Mouse (Mus musculus): ENCODE data around the gene Egfl7. TPM values are rescaled to one million over a fixed set of nuclear protein-coding genes. Genes with fewer than 3 reads are reported as not detected.

The Egfl7 gene
- 10 to 100 TPM; 53.5 to 59.7 TPM for total RNA-seq (2021)
- long read RNA-seq, transcript Egfl7-216 (9 exons, 1,163 nt), result major isoform, 12 of 25 reads
- long read RNA-seq, transcript Egfl7-213 (1 exons, 536 nt), result minor isoform, 6 of 25 reads
- long read RNA-seq, partial matches to known transcripts, result 2 of 25 reads
- long read RNA-seq, other reads (novel, unspliced or antisense), result 3 of 25 reads

GRCm38 (mm10) chr2:26579714-26580113 lies at the start of gene Egfl7:
Gene Egfl7, plus strand, starts transcription at chr2:26580014.
- no peak for DNase-seq (ENCODE audit: low spot score in 2 of 2)

GRCm38 (mm10) chr2:26531829-26532228 lies 48.0 kb upstream of the Egfl7 start:
- DNase-seq (ENCODE audit: low spot score in 2 of 2), result no peak

- DNase-seq (ENCODE audit: low spot score in 2 of 2), result no peak
Observed at GRCm38 (mm10) chr2:26533249-26533648, 46.6 kb upstream of the Egfl7 start.

DNA sequence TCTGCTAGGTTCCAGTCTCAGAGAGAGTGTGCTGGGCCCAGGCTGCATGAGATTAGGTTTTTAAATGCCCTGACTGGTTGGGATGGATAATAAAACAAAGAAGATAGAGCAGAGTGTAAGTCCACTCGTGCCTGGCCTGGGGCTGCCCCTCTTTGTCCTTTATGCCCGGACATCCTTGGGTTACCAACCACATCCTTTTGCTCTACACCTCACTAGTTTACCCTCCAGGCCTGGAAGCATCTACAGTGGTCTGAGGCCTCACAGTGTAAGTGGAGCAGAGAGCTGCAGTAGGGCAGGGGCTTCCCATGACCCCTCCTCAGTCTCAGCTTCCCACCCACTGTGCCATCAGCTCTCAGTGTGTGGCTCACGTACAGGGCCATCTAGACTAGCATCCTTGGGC lies 45.7 kb upstream of the Egfl7 start:
- DNase-seq (ENCODE audit: low spot score in 2 of 2), result no peak

- DNase-seq (ENCODE audit: low spot score in 2 of 2), result peak in 1 of 2 experiments; percentile 31
Observed at GRCm38 (mm10) chr2:26534616-26535015, 45.2 kb upstream of the Egfl7 start.

- DNase-seq (ENCODE audit: low spot score in 2 of 2), result peak in 1 of 2 experiments; percentile 55
Observed at GRCm38 (mm10) chr2:26535517-26536045, 44.2 kb upstream of the Egfl7 start.

DNA sequence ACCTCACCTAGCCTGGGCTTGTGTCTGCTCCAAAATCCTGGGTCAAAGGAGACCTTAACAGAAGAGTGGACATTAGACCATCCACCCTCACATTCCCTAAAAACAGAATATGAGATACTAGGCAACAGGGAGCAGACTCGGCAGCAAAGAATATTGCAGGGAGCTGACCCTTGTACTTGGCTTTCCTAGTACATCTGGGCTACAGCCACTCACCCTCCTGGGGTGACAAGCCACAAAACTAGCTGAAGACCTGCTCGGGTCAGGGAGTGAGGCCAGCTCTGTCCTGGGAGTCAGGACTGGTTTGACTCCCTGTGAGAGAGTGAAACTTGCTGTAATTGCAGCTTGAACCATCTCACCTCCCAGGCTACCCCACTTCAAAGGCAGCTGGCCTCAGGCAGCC lies 40.3 kb upstream of the Egfl7 start:
- DNase-seq (ENCODE audit: low spot score in 2 of 2), result no peak

GRCm38 (mm10) chr2:26540721-26541120 lies 39.1 kb upstream of the Egfl7 start:
- DNase-seq (ENCODE audit: low spot score in 2 of 2), result no peak

DNA sequence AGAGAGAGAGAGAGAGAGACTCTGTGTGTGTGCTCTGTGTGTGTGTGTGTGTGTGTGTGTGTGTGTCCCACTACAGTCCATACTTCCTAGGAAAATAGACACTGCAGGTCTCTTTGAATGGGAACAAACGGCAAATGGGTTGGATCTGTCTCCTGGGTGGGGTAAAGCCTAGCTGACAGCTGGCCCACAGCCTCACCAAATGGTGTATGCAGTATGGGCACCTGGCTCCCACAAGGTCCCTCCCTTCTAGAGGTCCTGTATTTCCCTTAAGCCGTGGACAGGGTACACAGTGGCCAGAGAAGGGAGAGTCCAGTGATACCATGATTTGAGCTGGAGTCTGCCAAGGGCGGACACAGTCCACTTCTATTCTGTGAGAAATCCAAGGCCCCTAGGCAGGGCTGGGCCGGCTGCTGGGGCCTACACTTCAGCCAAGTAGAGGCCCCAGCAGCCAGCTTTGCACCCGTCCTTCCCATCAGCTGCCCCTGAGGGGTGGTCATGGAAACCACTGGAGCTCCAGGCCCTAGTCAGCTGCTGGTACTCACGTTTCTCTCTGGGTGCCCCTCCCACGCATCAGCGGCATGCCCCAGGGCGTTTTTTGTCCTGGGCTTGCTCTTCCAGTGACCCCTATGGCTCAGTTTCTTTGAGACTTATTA lies 38.4 kb upstream of the Egfl7 start:
- DNase-seq (ENCODE audit: low spot score in 2 of 2), result no peak

DNA sequence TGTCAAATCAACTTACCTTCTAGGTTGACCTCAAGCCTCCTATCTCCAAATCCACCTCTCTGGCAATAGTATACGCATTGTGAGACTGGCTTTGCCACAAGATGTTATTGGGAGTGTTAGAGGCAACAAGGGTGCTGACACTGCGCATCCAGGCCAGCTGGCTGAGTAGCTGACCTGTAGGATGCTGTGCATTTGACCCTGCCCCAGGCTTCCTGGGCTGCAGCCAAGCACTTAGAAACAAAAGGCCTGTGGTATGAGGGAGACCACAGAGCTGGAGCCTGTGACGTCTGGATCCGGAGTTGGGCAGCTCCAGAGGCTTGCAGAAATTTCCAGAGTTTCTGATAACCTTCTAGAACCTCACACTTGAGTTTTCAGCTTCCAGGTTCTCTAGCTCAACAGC lies 36.7 kb upstream of the Egfl7 start:
- no peak for DNase-seq (ENCODE audit: low spot score in 2 of 2)

DNA sequence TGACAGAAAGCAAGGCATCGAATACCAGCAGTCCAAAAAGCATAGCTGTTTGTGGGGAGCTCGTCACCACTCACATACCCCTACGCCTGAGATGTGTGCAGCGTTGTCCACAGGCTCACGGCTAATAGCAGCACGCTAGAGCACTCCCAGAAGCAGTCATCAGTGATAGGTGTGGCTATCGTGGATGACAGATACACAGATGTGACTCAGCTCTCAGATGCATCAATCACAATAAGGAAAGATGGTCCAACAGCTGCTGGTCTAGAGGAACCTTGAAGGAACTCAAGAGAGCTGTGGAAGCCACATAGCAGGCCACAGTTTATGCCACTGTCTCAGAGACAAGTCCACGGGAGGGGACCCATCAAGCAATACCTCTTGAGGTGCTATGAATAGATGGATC lies 36.0 kb upstream of the Egfl7 start:
- DNase-seq (ENCODE audit: low spot score in 2 of 2), result no peak

DNA sequence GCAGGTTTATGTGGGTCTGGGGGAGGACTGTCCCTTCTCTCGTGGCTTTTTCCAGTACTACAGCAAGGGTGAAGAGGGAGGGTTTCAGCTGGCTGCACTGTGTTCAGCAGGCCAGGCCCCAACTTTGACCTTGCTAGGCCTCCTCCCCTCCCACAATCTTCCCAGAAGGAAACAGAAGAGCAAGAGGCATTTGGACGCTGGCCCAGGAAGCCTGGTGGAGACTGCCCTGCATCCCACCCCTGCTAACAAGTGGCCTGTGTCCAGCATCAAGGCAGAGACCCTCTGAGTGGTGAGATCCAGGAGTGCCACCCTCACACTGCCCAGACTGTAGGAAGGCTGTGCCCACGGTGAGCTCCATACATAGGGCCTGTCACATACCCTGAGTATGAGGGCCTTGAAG lies 35.5 kb upstream of the Egfl7 start:
- no peak for DNase-seq (ENCODE audit: low spot score in 2 of 2)

- DNase-seq (ENCODE audit: low spot score in 2 of 2), result peak in 1 of 2 experiments; percentile 29
Observed at GRCm38 (mm10) chr2:26547481-26547880, 32.3 kb upstream of the Egfl7 start.

- no peak for DNase-seq (ENCODE audit: low spot score in 2 of 2)
Observed at GRCm38 (mm10) chr2:26549801-26550200, 30.0 kb upstream of the Egfl7 start.

- no peak for DNase-seq (ENCODE audit: low spot score in 2 of 2)
Observed at GRCm38 (mm10) chr2:26550205-26550604, 29.6 kb upstream of the Egfl7 start.

DNA sequence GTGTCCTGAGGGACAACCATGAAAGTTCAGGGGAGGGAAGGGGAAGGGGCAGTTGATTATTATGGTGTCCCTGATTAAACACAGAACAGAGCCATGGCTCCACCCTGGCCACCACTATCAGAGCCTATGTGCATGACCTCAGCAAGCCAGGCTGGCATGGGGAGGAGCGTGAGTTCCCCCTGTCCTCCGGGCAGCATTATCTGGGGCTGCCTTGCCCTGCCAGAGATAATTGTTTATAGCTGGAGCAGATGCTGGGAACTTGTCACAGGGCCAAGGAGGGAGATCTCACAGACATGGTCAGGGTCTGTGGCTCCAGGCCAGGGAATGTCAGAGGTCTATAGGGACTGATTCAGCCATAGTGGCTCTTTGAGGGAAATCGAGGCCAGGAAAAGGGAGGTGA lies 29.0 kb upstream of the Egfl7 start:
- DNase-seq (ENCODE audit: low spot score in 2 of 2), result no peak

DNA sequence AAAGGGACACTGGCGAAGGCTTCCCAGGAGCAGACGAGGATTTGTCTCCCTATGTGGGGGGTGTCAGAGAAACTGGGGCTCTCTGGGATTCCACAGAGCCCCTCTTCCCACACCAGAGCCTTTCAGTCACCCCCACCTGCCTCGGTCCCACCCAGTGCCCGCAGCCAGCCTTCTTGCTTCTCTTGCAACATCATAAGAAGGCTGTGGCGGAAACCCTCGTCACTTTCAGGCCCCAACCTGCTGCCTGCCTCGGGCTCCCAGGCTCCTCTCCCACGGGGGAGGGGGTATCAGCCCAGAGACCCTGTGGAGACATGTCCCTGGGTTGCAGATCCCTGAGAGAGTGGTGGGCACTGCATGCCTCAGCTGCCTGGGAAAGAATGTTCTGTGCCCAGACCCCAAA lies 28.4 kb upstream of the Egfl7 start:
- no peak for DNase-seq (ENCODE audit: low spot score in 2 of 2)

GRCm38 (mm10) chr2:26552066-26552465 lies 27.7 kb upstream of the Egfl7 start:
- no peak for DNase-seq (ENCODE audit: low spot score in 2 of 2)

GRCm38 (mm10) chr2:26553904-26554303 lies 25.9 kb upstream of the Egfl7 start:
- DNase-seq (ENCODE audit: low spot score in 2 of 2), result no peak

DNA sequence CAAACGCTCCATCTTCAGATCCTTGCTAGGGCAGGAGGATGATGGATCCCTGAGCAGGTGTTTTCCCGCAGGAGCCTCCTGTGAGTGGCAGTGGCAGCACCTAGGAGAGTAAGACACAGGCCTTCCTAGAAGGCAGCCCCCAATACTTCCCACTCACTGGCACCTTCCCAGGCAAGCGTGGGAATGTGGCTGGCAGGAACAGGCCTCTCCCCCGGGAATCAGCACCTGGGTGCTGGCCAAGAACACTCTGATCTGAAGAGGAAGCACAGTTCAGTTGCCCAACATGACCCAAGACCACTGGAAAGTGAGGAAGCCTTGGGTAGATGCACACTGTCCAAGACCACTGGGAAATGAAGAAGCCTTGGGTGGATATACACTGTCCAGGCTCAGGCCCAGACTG lies 24.7 kb upstream of the Egfl7 start:
- DNase-seq (ENCODE audit: low spot score in 2 of 2), result peak; percentile 60 to 81

DNA sequence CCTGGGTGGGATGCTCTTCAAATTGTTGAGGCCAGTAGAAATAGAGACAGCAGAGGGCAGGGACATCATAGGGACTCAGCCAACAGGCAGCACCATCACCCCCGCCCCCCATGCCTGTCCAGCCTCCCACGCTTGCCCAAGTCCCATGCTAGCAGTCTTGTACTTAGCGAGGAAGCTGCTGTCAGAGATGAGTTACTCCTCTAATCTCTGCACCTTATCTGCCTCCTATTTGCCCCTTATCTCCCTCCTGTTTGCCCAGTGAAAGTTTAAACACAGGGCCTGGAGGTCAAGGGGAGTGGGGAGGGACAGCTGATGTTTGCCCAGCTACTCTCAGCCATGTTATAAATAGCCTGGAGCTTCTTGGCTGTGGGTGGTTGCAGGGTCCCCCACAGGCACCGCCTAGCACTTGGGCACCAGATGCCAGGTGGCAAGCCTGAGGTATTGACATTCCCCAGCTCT lies 23.2 kb upstream of the Egfl7 start:
- DNase-seq (ENCODE audit: low spot score in 2 of 2), result no peak

DNA sequence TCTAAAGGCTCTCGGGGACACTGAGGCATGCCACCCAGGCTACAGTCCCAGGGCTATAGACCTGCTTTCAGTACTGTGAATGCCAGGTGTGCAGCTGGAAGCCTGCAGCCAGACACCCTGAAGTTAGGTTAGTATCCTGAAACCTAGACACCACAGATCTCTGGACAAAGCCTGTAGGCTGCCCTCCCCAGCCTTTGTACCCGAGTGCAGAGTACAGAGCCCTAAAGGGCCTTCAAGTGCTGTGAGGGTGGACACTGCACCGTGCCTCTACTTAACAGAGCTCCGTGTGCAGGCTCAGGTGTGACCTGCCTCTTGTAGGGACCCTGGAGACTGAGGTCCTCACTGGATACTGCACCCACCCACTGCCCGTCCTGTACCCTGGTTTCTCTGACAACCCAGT lies 19.3 kb upstream of the Egfl7 start:
- DNase-seq (ENCODE audit: low spot score in 2 of 2), result no peak

Data from layer of hippocampus, adult 18-20 months (tissue).